Mouse (Mus musculus) lung, postnatal 25 days (tissue): Measurements from ENCODE around the gene Psmg4.

Experiments
- DNase-seq: peaks from one replicate; pipeline ENCODE4 v3.0.0; 2022; ENCODE audit warnings: low spot score

Gene Psmg4

GRCm38 (mm10) chr13:34162491-34163303 is at the start of gene Psmg4:
Psmg4 (plus strand) TSS chr13:34162964.
- peak; percentile 93 for DNase-seq

- DNase-seq: no peak
Measured at GRCm38 (mm10) chr13:34113086-34113485, 49.7 kb upstream of the Psmg4 start.

GRCm38 (mm10) chr13:34114654-34115053 is 48.1 kb upstream of the Psmg4 start:
- DNase-seq: no peak

- DNase-seq: no peak
Measured at GRCm38 (mm10) chr13:34116508-34116907, 46.3 kb upstream of the Psmg4 start.

GRCm38 (mm10) chr13:34118816-34119215 is 43.9 kb upstream of the Psmg4 start:
- DNase-seq: no peak

GRCm38 (mm10) chr13:34119406-34119805 is 43.4 kb upstream of the Psmg4 start:
- no peak for DNase-seq

GRCm38 (mm10) chr13:34120536-34120935 is 42.2 kb upstream of the Psmg4 start:
- no peak for DNase-seq

- DNase-seq: no peak
Measured at GRCm38 (mm10) chr13:34125711-34126110, 37.1 kb upstream of the Psmg4 start.

GRCm38 (mm10) chr13:34128276-34129114 is 34.3 kb upstream of the Psmg4 start:
- no peak for DNase-seq

- DNase-seq: peak; percentile 31
Measured at GRCm38 (mm10) chr13:34129485-34130225, 33.1 kb upstream of the Psmg4 start.

GRCm38 (mm10) chr13:34130226-34130731 is 32.5 kb upstream of the Psmg4 start, which contains the start of gene Tubb2b:
Tubb2b (minus strand) TSS chr13:34130466.
- DNase-seq: no peak

GRCm38 (mm10) chr13:34131011-34131707 is 31.6 kb upstream of the Psmg4 start:
- DNase-seq: peak; percentile 50

- DNase-seq: no peak
Measured at GRCm38 (mm10) chr13:34131708-34132060, 31.1 kb upstream of the Psmg4 start.

- DNase-seq: no peak
Measured at GRCm38 (mm10) chr13:34132299-34132698, 30.5 kb upstream of the Psmg4 start.

- DNase-seq: no peak
Measured at GRCm38 (mm10) chr13:34132875-34133274, 29.9 kb upstream of the Psmg4 start.

GRCm38 (mm10) chr13:34133326-34134071 is 29.3 kb upstream of the Psmg4 start:
- no peak for DNase-seq

- DNase-seq: no peak
Measured at GRCm38 (mm10) chr13:34134276-34134675, 28.5 kb upstream of the Psmg4 start.

- DNase-seq: no peak
Measured at GRCm38 (mm10) chr13:34136605-34137004, 26.2 kb upstream of the Psmg4 start.

GRCm38 (mm10) chr13:34143389-34143788 is 19.4 kb upstream of the Psmg4 start:
- no peak for DNase-seq

GRCm38 (mm10) chr13:34146916-34147315 is 15.8 kb upstream of the Psmg4 start:
- no peak for DNase-seq

GRCm38 (mm10) chr13:34148181-34148580 is 14.6 kb upstream of the Psmg4 start:
- DNase-seq: no peak
